Mouse (Mus musculus) midbrain, embryonic 11.5 days (tissue): ENCODE measurements around the gene Dnajb3. TPM values are rescaled to one million over a fixed set of nuclear protein-coding genes. Genes with fewer than 3 reads are reported as not detected.

ENCODE experiments used
- ATAC-seq: fragments of 200-750 bp; cut with Nextera tagmentation; 2 replicates; pipeline ENCODE4 v1.8.0; 2017; ENCODE audit warnings: moderate TSS enrichment, moderate library complexity; ENCODE audit not compliant: low FRiP score
- DNase-seq: peaks from one replicate; pipeline ENCODE4 v3.0.0; 2015; ENCODE audit warnings: low spot score; ENCODE audit errors: missing footprints
- H3K27ac ChIP-seq: fragments of 300-500 bp; sonication (generic); 2 replicates; pipeline ENCODE4 v1.5.1; 2014; ENCODE audit warnings: low read depth, low read length
- H3K27me3 ChIP-seq: fragments of 300-500 bp; sonication (generic); 2 replicates; pipeline ENCODE4 v1.6.1; 2014; ENCODE audit warnings: mild to moderate bottlenecking, low read length, moderate library complexity, mixed read lengths; ENCODE audit not compliant: control insufficient read depth, insufficient read depth
- H3K36me3 ChIP-seq: fragments of 300-500 bp; sonication (generic); 2 replicates; pipeline ENCODE4 v1.6.1; 2014; ENCODE audit warnings: mild to moderate bottlenecking, low read length, moderate library complexity, mixed read lengths; ENCODE audit not compliant: control insufficient read depth, insufficient read depth
- H3K4me1 ChIP-seq: fragments of 300-500 bp; sonication (generic); 2 replicates; pipeline ENCODE4 v1.6.1; 2014; ENCODE audit warnings: low read length; ENCODE audit not compliant: control insufficient read depth, insufficient read depth
- H3K4me2 ChIP-seq: fragments of 300-500 bp; sonication (generic); 2 replicates; pipeline ENCODE4 v1.6.1; 2014; ENCODE audit warnings: mild to moderate bottlenecking, moderate library complexity
- H3K4me3 ChIP-seq: fragments of 300-500 bp; sonication (generic); 2 replicates; pipeline ENCODE4 v1.5.1; 2014; ENCODE audit warnings: low read depth, low read length
- H3K9ac ChIP-seq: fragments of 300-500 bp; sonication (generic); 2 replicates; pipeline ENCODE4 v1.6.1; 2014; ENCODE audit warnings: low read length
- H3K9me3 ChIP-seq: fragments of 300-500 bp; sonication (generic); 2 replicates; pipeline ENCODE4 v1.6.1; 2016; ENCODE audit warnings: low read length; ENCODE audit not compliant: control insufficient read depth
- WGBS: fragments of 180-500 bp; shearing (Covaris S2); extraction: QIAGEN DNeasy Blood & Tissue Kit; methylation state at CpG from one replicate; pipeline ENCODE4 v1.1.7; 2014; 5-methylcytosine and 5-hydroxymethylcytosine counted together
- polyA plus RNA-seq: library from polyadenylated mRNA; unstranded; fragments of >200 nt; fragmentation: Nextera tagmentation; extraction: Ambion mirVana; gene quantifications from 2 replicates; pipeline ENCODE4 v1.2.1, GENCODE M21; 2014

The Dnajb3 gene
- polyA plus RNA-seq, 1 experiment from 2014 or later, result 13.4 TPM

- WGBS, result 81% methylated on average over 2 of the region's 2 CpGs
- H3K9me3 ChIP-seq, result peaks cover 61% of the 10 kb centered on the region
- ATAC-seq, result no peak
Observed at GRCm38 (mm10) chr1:88213766-88214461, 8.3 kb upstream of the Dnajb3 start.

GRCm38 (mm10) chr1:88213061-88213460 lies 7.5 kb upstream of the Dnajb3 start:
- no peak for DNase-seq
- Histone ChIP-seq H3K27me3 (no peaks in the 10 kb centered on the region), H3K4me3 (no peak overlapping the region), H3K36me3 (no peaks in the 10 kb centered on the region), H3K4me1 (no peaks in the 10 kb centered on the region), H3K9ac (no peak overlapping the region), H3K9me3 (peaks cover 61% of the 10 kb centered on the region), H3K27ac (no peak overlapping the region), H3K4me2 (no peak overlapping the region)
- ATAC-seq, result no peak
- WGBS, result 80% methylated on average over 1 of the region's 1 CpGs

More at GRCm38 (mm10) chr1:88213766-88214461, 8.3 kb upstream of the Dnajb3 start:
- Histone ChIP-seq H3K27me3 (no peaks in the 10 kb centered on the region), H3K36me3 (no peaks in the 10 kb centered on the region), H3K9ac (no peak overlapping the region), H3K4me2 (no peak overlapping the region), H3K4me1 (no peaks in the 10 kb centered on the region), H3K27ac (no peak overlapping the region), H3K4me3 (no peak overlapping the region)
- peak; percentile 85 for DNase-seq

GRCm38 (mm10) chr1:88212341-88213045 lies 6.9 kb upstream of the Dnajb3 start:
- peaks cover 59% of the 10 kb centered on the region for H3K9me3 ChIP-seq
- DNase-seq (peak; percentile 82), ATAC-seq (peak; percentile 18; the same call in 1 of the 2 replicates)
- H3K4me2 ChIP-seq, result no peak overlapping the region
- H3K4me1 ChIP-seq, result no peaks in the 10 kb centered on the region
- 60% methylated on average over 8 of the region's 8 CpGs for WGBS
- no peak overlapping the region for H3K4me3 ChIP-seq
- H3K27ac ChIP-seq, result no peak overlapping the region
- no peaks in the 10 kb centered on the region for H3K36me3 ChIP-seq
- no peaks in the 10 kb centered on the region for H3K27me3 ChIP-seq
- H3K9ac ChIP-seq, result no peak overlapping the region

GRCm38 (mm10) chr1:88211812-88212211 lies 6.2 kb upstream of the Dnajb3 start, which contains the start of gene Ugt1a1:
Gene Ugt1a1, plus strand, starts transcription at chr1:88211959.
- H3K9me3 ChIP-seq, result peaks cover 52% of the 10 kb centered on the region
- WGBS, result 70% methylated on average over 8 of the region's 8 CpGs

GRCm38 (mm10) chr1:88206843-88207479 lies 1.4 kb upstream of the Dnajb3 start:
- 84% methylated on average over 2 of the region's 2 CpGs for WGBS

More at GRCm38 (mm10) chr1:88211812-88212211, 6.2 kb upstream of the Dnajb3 start, which contains the start of gene Ugt1a1:
- DNase-seq (peak; percentile 76), ATAC-seq (no peak)
- no peak within 1 kb of the TSS for H3K27ac ChIP-seq
- no peak within 1 kb of the TSS for H3K9ac ChIP-seq
- H3K4me1 ChIP-seq, result no peaks in the 10 kb centered on the region
- no peak within 1 kb of the TSS for H3K4me2 ChIP-seq
- no peak within 1 kb of the TSS for H3K4me3 ChIP-seq
- no peaks in the 10 kb centered on the region for H3K36me3 ChIP-seq
- H3K27me3 ChIP-seq, result no peaks in the 10 kb centered on the region

GRCm38 (mm10) chr1:88200456-88200855 lies 5.1 kb downstream of the Dnajb3 start, which contains the start of gene Ugt1a2:
Gene Ugt1a2, plus strand, starts transcription at chr1:88200601.
- WGBS, result 91% methylated on average over 7 of the region's 7 CpGs
- Histone ChIP-seq H3K27me3 (no peaks in the 10 kb centered on the region; the same call in 1 of the 2 replicates), H3K4me2 (no peak within 1 kb of the TSS), H3K9ac (no peak within 1 kb of the TSS), H3K36me3 (no peaks in the 10 kb centered on the region), H3K9me3 (no peaks in the 10 kb centered on the region), H3K4me3 (no peak within 1 kb of the TSS), H3K4me1 (no peaks in the 10 kb centered on the region), H3K27ac (no peak within 1 kb of the TSS)
- ATAC-seq, result no peak
- DNase-seq, result no peak

More at GRCm38 (mm10) chr1:88206843-88207479, 1.4 kb upstream of the Dnajb3 start:
- DNase-seq (no peak), ATAC-seq (no peak)
- H3K36me3 ChIP-seq, result no peaks in the 10 kb centered on the region
- H3K4me1 ChIP-seq, result no peaks in the 10 kb centered on the region
- peaks cover 8% of the 10 kb centered on the region for H3K9me3 ChIP-seq
- no peak overlapping the region for H3K4me3 ChIP-seq
- no peak overlapping the region for H3K9ac ChIP-seq
- H3K4me2 ChIP-seq, result no peak overlapping the region
- H3K27ac ChIP-seq, result no peak overlapping the region
- H3K27me3 ChIP-seq, result no peaks in the 10 kb centered on the region; the same call in 1 of the 2 replicates

GRCm38 (mm10) chr1:88199996-88200395 lies 5.6 kb downstream of the Dnajb3 start:
- ATAC-seq (no peak), DNase-seq (no peak)
- H3K27ac ChIP-seq, result no peak overlapping the region
- H3K4me1 ChIP-seq, result no peaks in the 10 kb centered on the region
- H3K36me3 ChIP-seq, result no peaks in the 10 kb centered on the region
- 73% methylated on average over 2 of the region's 2 CpGs for WGBS
- H3K4me3 ChIP-seq, result no peak overlapping the region
- no peak overlapping the region for H3K9ac ChIP-seq
- H3K4me2 ChIP-seq, result no peak overlapping the region
- H3K27me3 ChIP-seq, result no peaks in the 10 kb centered on the region; the same call in 1 of the 2 replicates
- H3K9me3 ChIP-seq, result no peaks in the 10 kb centered on the region

GRCm38 (mm10) chr1:88197443-88197842 lies 8.1 kb downstream of the Dnajb3 start:
- H3K36me3 ChIP-seq, result no peaks in the 10 kb centered on the region
- no peak overlapping the region for H3K27ac ChIP-seq
- WGBS, result 81% methylated on average over 3 of the region's 3 CpGs
- H3K4me3 ChIP-seq, result no peak overlapping the region
- ATAC-seq (no peak), DNase-seq (no peak)
- H3K4me2 ChIP-seq, result no peak overlapping the region
- no peaks in the 10 kb centered on the region for H3K4me1 ChIP-seq
- no peaks in the 10 kb centered on the region for H3K27me3 ChIP-seq
- no peaks in the 10 kb centered on the region for H3K9me3 ChIP-seq
- H3K9ac ChIP-seq, result no peak overlapping the region
